Mouse (Mus musculus) stomach, postnatal 0 days (tissue): ENCODE measurements around the gene Tmem108.

Experiments
- CTCF ChIP-seq: IDR thresholded peaks from 2 replicates; pipeline ENCODE4 v1.5.1; 2016; ENCODE audit warnings: antibody characterized with exemption, low read depth, mild to moderate bottlenecking, moderate library complexity
- EP300 ChIP-seq: optimal IDR thresholded peaks from 2 replicates; pipeline ENCODE3; 2016; ENCODE audit warnings: antibody characterized with exemption

- TF ChIP-seq EP300 (no peak), CTCF (no peak)
These were observed 141.0 kb downstream of the Tmem108 start for GRCm38 (mm10) chr9:103620517-103621212.
